Mouse (Mus musculus) liver, embryonic 14.5 days (tissue): ENCODE data around the gene Tgfbr3l.

Experiments
- CTCF ChIP-seq: IDR thresholded peaks from 2 replicates; pipeline ENCODE4 v1.5.1; 2016; ENCODE audit warnings: antibody characterized with exemption, low read depth, control low read depth
- EP300 ChIP-seq: IDR thresholded peaks from 2 replicates; pipeline ENCODE4 v1.6.1; 2016; ENCODE audit warnings: antibody characterized with exemption, low read depth

GRCm38 (mm10) chr8:4252116-4252760 lies 4.2 kb downstream of the Tgfbr3l start:
- TF ChIP-seq EP300 (no peak), CTCF (no peak)
